Mouse (Mus musculus) CH12.LX (cell line): ENCODE measurements at regions not wholly inside any gene's neighbourhood (a gene's known extent, or its start where the extent isn't known, plus 50 kb on each side); places are given as distances from the start of the nearest gene placed in this dataset.

ENCODE experiments used
- DNase-seq: peaks from one replicate; pipeline ENCODE4 v3.0.0-alpha.2; 2013; ENCODE audit errors: extremely low read depth
- H3K27ac ChIP-seq: 2 replicates; pipeline ENCODE4 v1.5.1; 2012; ENCODE audit warnings: low read depth, mild to moderate bottlenecking, control low read depth, moderate library complexity; ENCODE audit not compliant: insufficient read depth
- H3K27me3 ChIP-seq: replicated peaks from 2 replicates; pipeline ENCODE3; 2012; ENCODE audit warnings: inconsistent platforms
- H3K36me3 ChIP-seq, 2 experiments: replicated peaks in 1 of 2; 2 replicates each; pipeline versions ENCODE3 to v1.6.1; 2012; ENCODE audit warnings: inconsistent platforms in 1 of 2, low read length in 1 of 2, mild to moderate bottlenecking in 1 of 2, mixed read lengths in 1 of 2, moderate library complexity in 1 of 2; ENCODE audit not compliant: control insufficient read depth in 1 of 2, insufficient read depth in 1 of 2
- H3K4me1 ChIP-seq, 2 experiments: 2 replicates each; pipeline ENCODE4 v1.6.1; 2012; ENCODE audit warnings: inconsistent platforms in 1 of 2, moderate library complexity in 1 of 2; ENCODE audit not compliant: insufficient read depth in 2 of 2, control insufficient read depth in 1 of 2
- H3K4me2 ChIP-seq: 2 replicates; pipeline ENCODE4 v1.6.1; 2012; ENCODE audit warnings: low read depth, mild to moderate bottlenecking, control low read depth; ENCODE audit not compliant: poor library complexity, insufficient read depth, severe bottlenecking
- H3K4me3 ChIP-seq, 3 experiments: fragments of 150-350 bp in 1 of 3; sonication (generic) in 1 of 3; replicated peaks in 1 of 3; 2 replicates each; pipeline versions ENCODE3 to v1.5.1; 2011 to 2012; ENCODE audit warnings: low read depth in 2 of 3, low read length in 2 of 3, mild to moderate bottlenecking in 2 of 3, moderate library complexity in 2 of 3, control low read depth in 1 of 3, improper control_type of control experiment in 1 of 3, inconsistent platforms in 1 of 3, mixed read lengths in 1 of 3; ENCODE audit not compliant: poor library complexity in 1 of 3
- H3K79me2 ChIP-seq: replicated peaks from 2 replicates; pipeline ENCODE4 v1.6.1; 2012; ENCODE audit warnings: mild to moderate bottlenecking, moderate library complexity; ENCODE audit not compliant: control insufficient read depth, poor library complexity, insufficient read depth, severe bottlenecking; ENCODE audit errors: extremely low read depth
- H3K9ac ChIP-seq: 2 replicates; pipeline ENCODE4 v1.6.1; 2012; ENCODE audit warnings: low read depth, mild to moderate bottlenecking, control low read depth, moderate library complexity; ENCODE audit not compliant: insufficient read depth
- H3K9me3 ChIP-seq: replicated peaks from 2 replicates; pipeline ENCODE3; 2012; ENCODE audit warnings: low read length, inconsistent platforms, mixed read lengths
- CHD2 ChIP-seq: IDR thresholded peaks from 2 replicates; pipeline ENCODE4 v1.6.1; 2011; ENCODE audit warnings: low read length, improper control_type of control experiment
- CTCF ChIP-seq, 2 experiments: IDR thresholded peaks in 1 of 2; conservative IDR thresholded peaks in 1 of 2; 2 replicates each; pipeline ENCODE4 v1.5.1; 2011 to 2012; ENCODE audit warnings: low read depth in 2 of 2, low read length in 2 of 2, improper control_type of control experiment in 1 of 2, inconsistent platforms in 1 of 2, mild to moderate bottlenecking in 1 of 2, moderate library complexity in 1 of 2
- E2F4 ChIP-seq: IDR thresholded peaks from 2 replicates; pipeline ENCODE4 v1.6.1; 2011; ENCODE audit warnings: low read depth, low read length, improper control_type of control experiment; ENCODE audit not compliant: insufficient replicate concordance
- ELF1 ChIP-seq: IDR thresholded peaks from 2 replicates; pipeline ENCODE4 v1.6.1; 2014; ENCODE audit warnings: low read depth, mild to moderate bottlenecking, inconsistent platforms, low read length, improper control_type of control experiment
- EP300 ChIP-seq: IDR thresholded peaks from 2 replicates; pipeline ENCODE4 v1.6.1; 2011; ENCODE audit warnings: low read length, improper control_type of control experiment
- GABPA ChIP-seq: IDR thresholded peaks from 2 replicates; pipeline ENCODE4 v1.6.1; 2012; ENCODE audit warnings: low read depth, low read length, improper control_type of control experiment, inconsistent platforms; ENCODE audit not compliant: insufficient replicate concordance
- HCFC1 ChIP-seq: IDR thresholded peaks from 2 replicates; pipeline ENCODE4 v1.6.1; 2012; ENCODE audit warnings: low read depth, mild to moderate bottlenecking, inconsistent platforms, low read length, improper control_type of control experiment
- MAFK ChIP-seq: IDR thresholded peaks from 2 replicates; pipeline ENCODE4 v1.6.1; 2011; ENCODE audit warnings: low read length, improper control_type of control experiment; ENCODE audit not compliant: insufficient replicate concordance
- MAX ChIP-seq: IDR thresholded peaks from 2 replicates; pipeline ENCODE4 v1.6.1; 2011; ENCODE audit warnings: low read length, improper control_type of control experiment
- MXI1 ChIP-seq: IDR thresholded peaks from 2 replicates; pipeline ENCODE4 v1.6.1; 2011; ENCODE audit warnings: mild to moderate bottlenecking, low read depth, low read length, improper control_type of control experiment
- RAD21 ChIP-seq: IDR thresholded peaks from 2 replicates; pipeline ENCODE4 v1.6.1; 2011; ENCODE audit warnings: low read depth, mild to moderate bottlenecking, low read length, improper control_type of control experiment, moderate library complexity
- SIN3A ChIP-seq: IDR thresholded peaks from 2 replicates; pipeline ENCODE4 v1.6.1; 2012; ENCODE audit warnings: low read length, improper control_type of control experiment, inconsistent platforms
- SMC3 ChIP-seq: IDR thresholded peaks from 2 replicates; pipeline ENCODE4 v1.6.1; 2011; ENCODE audit warnings: low read depth, low read length, improper control_type of control experiment
- ZC3H11A ChIP-seq: IDR thresholded peaks from 2 replicates; pipeline ENCODE4 v1.6.1; 2012; ENCODE audit warnings: low read depth, mild to moderate bottlenecking, inconsistent platforms, low read length, improper control_type of control experiment
- ZNF384 ChIP-seq: IDR thresholded peaks from 2 replicates; pipeline ENCODE4 v1.6.1; 2012; ENCODE audit warnings: low read depth, low read length, improper control_type of control experiment, inconsistent platforms
- dilution Hi-C: fragments of 300-500 bp; cut with MboI; formaldehyde crosslinking; loops from 2 replicates; pipeline ENCODE4 v1.14.3; 2020; ENCODE audit warnings: low sequenced_read_pairs; ENCODE audit not compliant: extremely low pct_unique_long_range_greater_than_20kb, extremely low pct_ligation_motif_present
- in situ Hi-C: fragments of 300-500 bp; cut with MboI; formaldehyde crosslinking; loops from 3 replicates; pipeline ENCODE4 v1.14.3; 2019; ENCODE audit warnings: low sequenced_read_pairs, low pct_ligation_motif_present, low pct_unique_long_range_greater_than_20kb, mixed read lengths

- dilution Hi-C loops = no loop called here
- no peak overlapping the region for H3K27ac ChIP-seq
- DNase-seq = no peak
- H3K36me3 ChIP-seq = no peaks in the 10 kb centered on the region
- H3K9me3 ChIP-seq = no peaks in the 10 kb centered on the region
- no peaks in the 10 kb centered on the region for H3K79me2 ChIP-seq
- peaks cover 0 to 7% of the 10 kb centered on the region in 2 experiments; a peak in 2 of 4 replicates for H3K4me1 ChIP-seq
- in situ Hi-C loops = no loop called here
- no peak overlapping the region for H3K4me2 ChIP-seq
- no peaks in the 10 kb centered on the region for H3K27me3 ChIP-seq
- TF ChIP-seq MXI1 (no peak), EP300 (no peak)
- H3K4me3 ChIP-seq = no peak overlapping the region
- no peak overlapping the region for H3K9ac ChIP-seq
These were observed 140.3 kb upstream of the Runx1 start for GRCm38 (mm10) chr16:92966069-92966866.

GRCm38 (mm10) chr16:92965651-92966050 is 139.7 kb upstream of the Runx1 start:
- no peak overlapping the region for H3K4me2 ChIP-seq
- no peaks in the 10 kb centered on the region for H3K36me3 ChIP-seq
- dilution Hi-C loops (no loop called here), in situ Hi-C loops (no loop called here)
- no peak overlapping the region for H3K9ac ChIP-seq
- H3K79me2 ChIP-seq = no peaks in the 10 kb centered on the region
- peaks cover 0 to 10% of the 10 kb centered on the region in 2 experiments; a peak in 2 of 4 replicates for H3K4me1 ChIP-seq
- no peak for DNase-seq
- H3K9me3 ChIP-seq = no peaks in the 10 kb centered on the region
- TF ChIP-seq MXI1 (no peak), ZNF384 (no peak), SMC3 (no peak), HCFC1 (no peak), CHD2 (no peak), GABPA (no peak), ELF1 (no peak), RAD21 (no peak), MAFK (no peak), E2F4 (no peak), EP300 (no peak), ZC3H11A (no peak), MAX (no peak), SIN3A (no peak), CTCF (conservative IDR thresholded peaks at IDR 0.05 in 1 of 2, IDR thresholded peaks at IDR 0.05 in 1 of 2; ENCODE audit: low read depth in 2 of 2, low read length in 2 of 2) (no peak)
- TF ChIP-seq, all 38 proteins: peak for 0
- Histone ChIP-seq H3K4me3 (no peak overlapping the region), H3K27ac (no peak overlapping the region), H3K27me3 (no peaks in the 10 kb centered on the region)
